Mouse (Mus musculus) heart, adult 8-10 months (tissue): ENCODE results near the gene Atp6v0a1. TPM values are rescaled to one million over a fixed set of nuclear protein-coding genes. Genes with fewer than 3 reads are reported as not detected.

Experiments used
- DNase-seq: peaks from one replicate; pipeline ENCODE4 v3.0.0; 2022; ENCODE audit warnings: low spot score
- total RNA-seq, 4 experiments: library from RNA; stranded (reverse); gene quantifications; 2 replicates each; pipeline ENCODE4 v1.2.4; 2022

The Atp6v0a1 gene
- total RNA-seq: 100 to 1,000 TPM in 1 of 4 experiments, 10 to 100 TPM in 3; 85.0 to 100 (median 88.9) TPM

- peak; percentile 98 for DNase-seq
Observed at GRCm38 (mm10) chr11:101009046-101009887, at the start of gene Atp6v0a1. Gene Atp6v0a1, plus strand, starts transcription at chr11:101009452.

- DNase-seq: no peak
Observed at GRCm38 (mm10) chr11:100959464-100959810, 49.8 kb upstream of the Atp6v0a1 start.

GRCm38 (mm10) chr11:100959826-100960225 lies 49.4 kb upstream of the Atp6v0a1 start:
- DNase-seq: no peak

- DNase-seq: peak; percentile 91
Observed at GRCm38 (mm10) chr11:100960540-100960939, 48.7 kb upstream of the Atp6v0a1 start.

GRCm38 (mm10) chr11:100962371-100962911 lies 46.8 kb upstream of the Atp6v0a1 start:
- DNase-seq: peak; percentile 89

- no peak for DNase-seq
Observed at GRCm38 (mm10) chr11:100963647-100964046, 45.6 kb upstream of the Atp6v0a1 start.

GRCm38 (mm10) chr11:100964180-100964579 lies 45.1 kb upstream of the Atp6v0a1 start:
- no peak for DNase-seq

GRCm38 (mm10) chr11:100964901-100965542 lies 44.2 kb upstream of the Atp6v0a1 start:
- DNase-seq: no peak

- DNase-seq: no peak
Observed at GRCm38 (mm10) chr11:100965760-100966159, 43.5 kb upstream of the Atp6v0a1 start.

GRCm38 (mm10) chr11:100967376-100967775 lies 41.9 kb upstream of the Atp6v0a1 start:
- DNase-seq: no peak

- DNase-seq: no peak
Observed at GRCm38 (mm10) chr11:100967881-100968420, 41.3 kb upstream of the Atp6v0a1 start.

- no peak for DNase-seq
Observed at GRCm38 (mm10) chr11:100968501-100968900, 40.8 kb upstream of the Atp6v0a1 start.

GRCm38 (mm10) chr11:100969189-100969743 lies 40.0 kb upstream of the Atp6v0a1 start:
- DNase-seq: no peak

GRCm38 (mm10) chr11:100969744-100970556 lies 39.3 kb upstream of the Atp6v0a1 start:
- DNase-seq: peak; percentile 78

GRCm38 (mm10) chr11:100970557-100970937 lies 38.7 kb upstream of the Atp6v0a1 start, which contains the start of gene Cavin1:
Gene Cavin1, minus strand, starts transcription at chr11:100970887.
- DNase-seq: peak; percentile 99

GRCm38 (mm10) chr11:100971455-100971854 lies 37.8 kb upstream of the Atp6v0a1 start:
- DNase-seq: no peak

GRCm38 (mm10) chr11:100973245-100973644 lies 36.0 kb upstream of the Atp6v0a1 start:
- DNase-seq: no peak

GRCm38 (mm10) chr11:100974381-100974970 lies 34.8 kb upstream of the Atp6v0a1 start:
- DNase-seq: no peak

- no peak for DNase-seq
Observed at GRCm38 (mm10) chr11:100975241-100975640, 34.0 kb upstream of the Atp6v0a1 start.

- DNase-seq: no peak
Observed at GRCm38 (mm10) chr11:100979887-100980286, 29.4 kb upstream of the Atp6v0a1 start.

GRCm38 (mm10) chr11:100980438-100980837 lies 28.8 kb upstream of the Atp6v0a1 start:
- no peak for DNase-seq
